Mouse (Mus musculus): ENCODE data around the gene Htr2b. TPM values are rescaled to one million over a fixed set of nuclear protein-coding genes. Genes with fewer than 3 reads are reported as not detected.

Gene Htr2b
- total RNA-seq (2021), result not detected
- long read RNA-seq, experiment 1, partial matches to known transcripts, result 0 of 1 reads
- long read RNA-seq, experiment 1, other reads (novel, unspliced or antisense), result 1 of 1 reads
- long read RNA-seq, experiment 2, result 0 reads

- peak; percentile 3 for DNase-seq (ENCODE audit: low spot score)
These were observed at the start of gene Htr2b for GRCm38 (mm10) chr1:86111779-86112178. Gene Htr2b (minus strand): TSS chr1:86111970.

- no peak for DNase-seq (ENCODE audit: low spot score)
These were observed 49.3 kb upstream of the Htr2b start for GRCm38 (mm10) chr1:86161061-86161460.

GRCm38 (mm10) chr1:86160479-86160878, 48.7 kb upstream of the Htr2b start:
- DNase-seq (ENCODE audit: low spot score), result no peak

GRCm38 (mm10) chr1:86160059-86160458, 48.3 kb upstream of the Htr2b start:
- no peak for DNase-seq (ENCODE audit: low spot score)

- no peak for DNase-seq (ENCODE audit: low spot score)
These were observed 44.8 kb upstream of the Htr2b start for GRCm38 (mm10) chr1:86156595-86156994.

DNA sequence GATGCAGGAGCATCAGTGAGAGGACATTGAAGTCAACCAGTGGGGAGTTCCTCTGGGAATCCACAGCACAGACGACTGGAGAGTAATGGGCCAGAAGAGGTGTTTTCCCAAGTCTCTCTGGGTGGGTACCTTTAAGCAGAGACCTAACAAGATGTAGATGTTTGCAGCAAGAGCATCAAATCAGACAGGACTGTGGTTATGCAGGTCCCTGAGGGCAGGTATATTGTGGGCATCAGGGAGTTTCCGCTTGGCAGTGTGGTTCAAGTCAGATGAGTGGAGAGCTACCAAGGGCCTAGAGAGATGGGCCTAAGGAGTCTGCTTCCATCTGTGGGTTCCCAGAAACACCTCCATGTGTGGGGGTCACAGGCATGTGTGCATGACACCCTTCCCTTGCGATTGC, 44.3 kb upstream of the Htr2b start:
- DNase-seq (ENCODE audit: low spot score), result no peak

DNA sequence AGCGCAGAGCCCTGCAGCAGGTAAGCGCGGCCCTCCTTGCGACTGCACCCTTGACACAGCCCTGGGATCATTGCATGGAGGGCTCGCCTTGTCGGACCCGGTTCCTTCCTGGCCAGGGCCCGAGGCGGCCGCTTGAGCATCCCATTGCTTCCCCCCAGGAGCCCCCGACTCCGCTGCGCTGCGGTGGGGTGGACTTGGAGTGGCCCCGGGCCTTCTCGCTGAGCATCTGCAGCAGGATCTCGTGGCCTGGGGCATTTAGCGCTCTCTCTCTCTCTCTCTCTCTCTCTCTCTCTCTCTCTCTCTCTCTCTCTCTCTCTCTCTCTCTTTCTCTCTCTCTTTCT, 43.0 kb upstream of the Htr2b start:
- no peak for DNase-seq (ENCODE audit: low spot score)

- DNase-seq (ENCODE audit: low spot score), result peak; percentile 96
These were observed 42.5 kb upstream of the Htr2b start, which contains the start of gene Armc9 for GRCm38 (mm10) chr1:86154133-86154823. Gene Armc9 (plus strand): TSS chr1:86154780.

GRCm38 (mm10) chr1:86152618-86153017, 40.8 kb upstream of the Htr2b start:
- no peak for DNase-seq (ENCODE audit: low spot score)

DNA sequence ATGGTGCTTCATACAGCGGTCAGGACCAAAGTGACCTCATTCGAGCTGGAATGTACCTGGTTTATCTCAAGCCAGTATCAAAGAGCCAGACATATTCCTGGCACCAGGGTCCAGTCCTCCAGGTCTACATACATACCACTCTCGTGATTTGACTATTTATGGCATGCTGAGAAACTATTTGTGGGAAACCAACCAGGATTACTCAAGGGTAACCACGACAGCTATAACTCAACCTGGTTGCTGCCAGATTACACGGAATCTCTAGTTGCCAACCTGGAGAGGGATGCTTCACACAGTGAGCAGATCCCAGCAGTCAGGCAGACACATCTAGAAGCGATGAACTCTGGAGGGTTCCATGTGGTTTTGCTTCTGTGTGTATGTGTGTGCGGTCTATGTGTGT, 39.6 kb upstream of the Htr2b start:
- no peak for DNase-seq (ENCODE audit: low spot score)

DNA sequence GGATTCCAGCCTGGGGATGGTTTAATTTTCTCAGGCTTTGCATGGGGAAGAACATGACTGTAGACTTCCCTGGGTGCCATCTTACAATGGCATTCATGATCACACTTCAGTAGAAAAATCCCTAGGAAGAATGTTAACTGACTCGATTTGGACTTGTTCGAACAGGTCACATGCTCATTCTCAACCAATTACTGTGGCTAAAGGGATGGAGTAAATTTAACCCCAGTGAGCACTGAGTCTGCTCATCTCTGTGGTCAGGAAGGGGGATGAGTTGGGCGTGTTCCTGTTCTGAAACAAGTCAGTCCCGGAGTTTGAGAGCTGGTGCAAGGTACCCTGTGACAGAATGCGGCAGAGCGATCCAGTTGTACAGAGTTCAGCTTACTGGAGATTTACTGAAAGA, 39.2 kb upstream of the Htr2b start:
- DNase-seq (ENCODE audit: low spot score), result no peak

DNA sequence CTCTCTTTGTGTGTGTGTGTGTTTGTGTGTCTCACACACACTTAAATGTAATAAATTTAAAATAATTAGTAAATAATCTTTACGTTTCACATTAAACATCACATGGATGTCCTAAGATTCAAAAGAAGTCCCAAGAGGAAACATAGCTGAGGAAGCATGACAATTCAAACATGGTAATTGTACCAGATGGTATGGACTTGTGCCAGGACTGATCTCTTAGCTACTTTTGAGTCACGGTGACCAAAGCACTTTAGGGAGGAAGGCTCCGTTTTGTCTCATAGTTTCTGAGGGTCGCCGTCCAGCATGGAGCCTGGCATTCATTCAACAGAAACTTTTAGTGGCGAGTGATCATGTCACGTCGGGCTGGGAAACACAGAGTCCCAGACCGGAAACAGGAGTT, 36.4 kb upstream of the Htr2b start:
- no peak for DNase-seq (ENCODE audit: low spot score)

- no peak for DNase-seq (ENCODE audit: low spot score)
These were observed 35.8 kb upstream of the Htr2b start for GRCm38 (mm10) chr1:86147557-86147956.

DNA sequence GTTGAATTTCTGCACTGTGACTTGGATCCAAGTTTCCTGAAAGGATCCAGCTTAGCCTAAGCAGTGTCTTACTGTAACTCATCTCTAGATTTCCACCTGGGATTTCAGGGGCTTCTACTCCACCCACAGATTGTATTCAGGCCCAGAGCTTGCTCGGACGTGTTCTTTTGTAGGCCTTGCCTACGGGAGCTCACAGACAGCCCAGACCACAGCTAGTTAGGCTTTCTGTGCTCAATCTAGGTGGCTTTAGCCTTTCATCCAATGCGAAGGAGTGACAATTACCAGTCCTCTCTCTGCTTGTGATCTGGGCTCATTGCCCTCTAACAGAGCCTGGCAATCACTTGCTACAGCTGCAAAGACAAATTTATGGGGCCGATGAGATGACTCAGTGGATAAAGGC, 34.5 kb upstream of the Htr2b start:
- no peak for DNase-seq (ENCODE audit: low spot score)

DNA sequence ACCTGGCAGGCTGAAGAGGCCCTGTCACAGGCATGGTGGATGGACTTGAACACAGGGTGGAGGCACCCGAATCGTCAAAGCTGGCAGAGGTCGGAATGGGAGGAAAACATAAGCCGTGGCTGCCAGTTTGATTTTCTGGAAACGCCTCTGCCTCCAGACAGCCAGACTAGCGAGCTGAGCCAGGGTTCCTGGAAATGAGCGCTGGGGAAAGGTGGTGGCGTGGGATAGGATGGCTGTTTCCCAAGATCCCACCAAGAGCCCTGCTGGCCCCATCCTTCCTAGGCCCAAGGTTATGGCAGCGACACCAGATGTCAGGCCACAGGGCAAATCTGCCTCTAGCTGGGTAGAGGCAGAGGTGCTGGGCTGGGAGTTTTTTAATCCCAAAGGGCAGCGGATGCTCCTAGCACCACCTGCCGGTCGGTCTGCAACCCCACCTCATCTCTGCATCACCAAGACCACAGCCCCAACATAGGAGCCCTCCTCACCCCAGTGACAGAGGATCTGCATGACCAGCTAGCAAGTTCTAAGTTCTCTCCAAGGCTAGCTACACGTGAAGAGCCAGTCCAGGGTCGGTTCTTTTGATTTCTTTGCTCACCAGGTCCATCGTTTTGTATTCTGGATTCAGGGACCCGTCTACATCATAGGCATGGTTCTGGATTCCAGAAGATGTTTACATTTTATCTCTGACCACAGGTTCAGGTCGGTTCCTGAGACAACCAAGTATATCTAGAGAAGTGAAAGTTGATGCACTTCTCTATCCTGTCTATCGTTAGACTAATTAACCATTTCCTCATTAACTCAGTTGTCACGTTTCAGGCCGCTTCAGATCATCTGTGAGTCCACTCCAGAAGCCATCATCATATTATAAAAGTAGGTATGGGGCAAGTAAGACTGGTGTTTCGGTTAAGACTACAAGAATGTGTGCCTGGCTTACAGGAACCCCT, 32.5 kb upstream of the Htr2b start:
- no peak for DNase-seq (ENCODE audit: low spot score)

- no peak for DNase-seq (ENCODE audit: low spot score)
These were observed 31.4 kb upstream of the Htr2b start for GRCm38 (mm10) chr1:86143165-86143564.

DNA sequence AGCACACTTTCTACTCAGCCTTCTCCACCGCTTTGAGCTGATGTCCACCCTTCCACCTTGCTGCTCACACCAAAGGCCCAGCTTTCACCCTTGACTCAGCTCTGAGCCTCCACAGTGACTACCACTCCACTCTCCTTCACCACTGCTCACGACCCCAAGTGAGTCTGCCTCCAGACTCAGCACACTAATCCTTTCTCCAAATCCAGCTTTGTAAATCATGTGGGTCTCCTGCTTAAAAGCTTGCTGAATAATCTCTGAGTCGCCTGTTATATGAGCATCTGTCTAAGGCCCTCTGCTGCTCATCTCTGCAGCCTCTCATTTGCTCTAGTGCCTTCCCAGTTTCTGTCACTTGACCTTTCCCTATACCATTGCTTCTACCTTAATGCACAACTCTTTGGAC, 29.3 kb upstream of the Htr2b start:
- no peak for DNase-seq (ENCODE audit: low spot score)

- DNase-seq (ENCODE audit: low spot score), result no peak
These were observed 23.5 kb upstream of the Htr2b start for GRCm38 (mm10) chr1:86135315-86135714.

- DNase-seq (ENCODE audit: low spot score), result no peak
These were observed 21.6 kb upstream of the Htr2b start, which contains the start of gene Gm21972 for GRCm38 (mm10) chr1:86133337-86133736. Gene Gm21972 (plus strand): TSS chr1:86133637.

GRCm38 (mm10) chr1:86126036-86126435, 14.3 kb upstream of the Htr2b start:
- DNase-seq (ENCODE audit: low spot score), result no peak

GRCm38 (mm10) chr1:86119549-86119948, 7.8 kb upstream of the Htr2b start:
- no peak for DNase-seq (ENCODE audit: low spot score)

DNA sequence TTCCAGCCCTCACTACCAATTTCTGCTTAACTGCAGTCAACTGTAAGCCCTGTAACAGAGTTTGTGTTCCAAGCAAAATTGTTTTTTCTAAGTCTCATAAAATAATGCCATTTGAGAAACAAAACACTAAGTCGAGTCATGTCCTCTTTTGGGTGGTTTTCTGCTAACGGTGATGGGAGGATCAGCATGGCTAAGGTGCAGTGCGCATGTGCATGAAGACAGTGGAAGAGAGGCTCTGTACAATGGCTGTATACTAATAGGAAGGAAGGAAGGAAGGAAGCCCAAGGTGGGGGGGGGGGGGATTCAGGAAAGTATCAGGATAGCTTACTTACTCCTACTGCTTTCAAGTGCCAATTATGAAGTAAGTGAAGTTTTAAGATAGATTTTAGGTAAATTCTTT, 2.4 kb upstream of the Htr2b start:
- DNase-seq (ENCODE audit: low spot score), result no peak

- no peak for DNase-seq (ENCODE audit: low spot score)
These were observed 6.7 kb downstream of the Htr2b start for GRCm38 (mm10) chr1:86105054-86105453.

All from gastrocnemius, adult 18-20 months (tissue).